Mouse (Mus musculus) midbrain, embryonic 10.5 days (tissue): Measurements from ENCODE around the gene Klf17. TPM values are rescaled to one million over a fixed set of nuclear protein-coding genes. Genes with fewer than 3 reads are reported as not detected.

ENCODE experiments used
- DNase-seq: peaks from one replicate; pipeline ENCODE4 v3.0.0-alpha.2; 2017; ENCODE audit warnings: low spot score
- H3K27ac ChIP-seq: fragments of 300-500 bp; sonication (generic); replicated peaks from 2 replicates; pipeline ENCODE4 v1.5.1; 2016; ENCODE audit warnings: mild to moderate bottlenecking
- H3K27me3 ChIP-seq: fragments of 300-500 bp; sonication (generic); 2 replicates; pipeline ENCODE4 v1.6.1; 2016; ENCODE audit warnings: low read depth, mild to moderate bottlenecking; ENCODE audit not compliant: poor library complexity, severe bottlenecking
- H3K36me3 ChIP-seq: fragments of 300-500 bp; sonication (generic); 2 replicates; pipeline ENCODE4 v1.6.1; 2016; ENCODE audit warnings: mild to moderate bottlenecking, moderate library complexity
- H3K4me1 ChIP-seq: fragments of 300-500 bp; sonication (generic); 2 replicates; pipeline ENCODE4 v1.6.1; 2016
- H3K4me3 ChIP-seq: fragments of 300-500 bp; sonication (generic); 2 replicates; pipeline ENCODE4 v1.5.1; 2016; ENCODE audit warnings: mild to moderate bottlenecking, moderate library complexity
- H3K9me3 ChIP-seq: fragments of 300-500 bp; sonication (generic); replicated peaks from 2 replicates; pipeline ENCODE4 v1.6.1; 2016; ENCODE audit warnings: mild to moderate bottlenecking
- WGBS: fragments of 180-500 bp; shearing (Covaris S2); methylation state at CpG from one replicate; pipeline ENCODE4 v1.1.7; 2016; 5-methylcytosine and 5-hydroxymethylcytosine counted together
- polyA plus RNA-seq: library from polyadenylated mRNA; unstranded; fragments of >200 nt; fragmentation: Nextera tagmentation; extraction: Ambion mirVana; gene quantifications from 2 replicates; pipeline ENCODE4 v1.2.1, GENCODE M21; 2016

The Klf17 gene
- polyA plus RNA-seq, 1 experiment from 2014 or later: not detected

- no peaks in the 10 kb centered on the region for H3K4me1 ChIP-seq
- no peaks in the 10 kb centered on the region for H3K9me3 ChIP-seq
- no peaks in the 10 kb centered on the region for H3K36me3 ChIP-seq
- no peak overlapping the region for H3K4me3 ChIP-seq
- no peak overlapping the region for H3K27ac ChIP-seq
- WGBS: 39% methylated on average over 8 of the region's 8 CpGs
- H3K27me3 ChIP-seq: no peaks in the 10 kb centered on the region
- DNase-seq: no peak
These were observed 27.9 kb downstream of the Klf17 start for GRCm38 (mm10) chr4:117737559-117737958.

- 85% methylated on average over 3 of the region's 3 CpGs for WGBS
- no peak overlapping the region for H3K4me3 ChIP-seq
- no peaks in the 10 kb centered on the region for H3K4me1 ChIP-seq
- DNase-seq: no peak
- no peaks in the 10 kb centered on the region for H3K9me3 ChIP-seq
- no peak overlapping the region for H3K27ac ChIP-seq
- no peaks in the 10 kb centered on the region for H3K27me3 ChIP-seq
- no peaks in the 10 kb centered on the region for H3K36me3 ChIP-seq
These were observed 33.5 kb downstream of the Klf17 start for GRCm38 (mm10) chr4:117731926-117732325.

GRCm38 (mm10) chr4:117724112-117724511 is 41.3 kb downstream of the Klf17 start, which contains the start of gene Gm12845:
Gene Gm12845, plus strand, starts transcription at chr4:117724412.
- Histone ChIP-seq H3K36me3 (no peaks in the 10 kb centered on the region), H3K4me1 (no peaks in the 10 kb centered on the region), H3K27me3 (no peaks in the 10 kb centered on the region), H3K9me3 (no peaks in the 10 kb centered on the region), H3K27ac (no peak within 1 kb of the TSS), H3K4me3 (no peak within 1 kb of the TSS)
- DNase-seq: no peak
- 86% methylated on average over 1 of the region's 1 CpGs for WGBS

- H3K9me3 ChIP-seq: no peaks in the 10 kb centered on the region
- H3K27me3 ChIP-seq: no peaks in the 10 kb centered on the region
- no peak for DNase-seq
- no peaks in the 10 kb centered on the region for H3K4me1 ChIP-seq
- WGBS: 82% methylated on average over 6 of the region's 6 CpGs
- no peaks in the 10 kb centered on the region for H3K36me3 ChIP-seq
- H3K4me3 ChIP-seq: no peak overlapping the region
- no peak overlapping the region for H3K27ac ChIP-seq
These were observed 51.9 kb downstream of the Klf17 start for GRCm38 (mm10) chr4:117713303-117714098.

- Histone ChIP-seq H3K9me3 (no peaks in the 10 kb centered on the region), H3K4me3 (no peak overlapping the region), H3K4me1 (no peaks in the 10 kb centered on the region), H3K27me3 (no peaks in the 10 kb centered on the region), H3K27ac (no peak overlapping the region), H3K36me3 (no peaks in the 10 kb centered on the region)
- WGBS: 82% methylated on average over 3 of the region's 3 CpGs
- no peak for DNase-seq
These were observed 53.1 kb downstream of the Klf17 start for GRCm38 (mm10) chr4:117712314-117712713.

- no peaks in the 10 kb centered on the region for H3K36me3 ChIP-seq
- no peak overlapping the region for H3K27ac ChIP-seq
- WGBS: 75% methylated on average over 3 of the region's 3 CpGs
- H3K4me3 ChIP-seq: no peak overlapping the region
- H3K4me1 ChIP-seq: no peaks in the 10 kb centered on the region
- H3K9me3 ChIP-seq: no peaks in the 10 kb centered on the region
- DNase-seq: no peak
- H3K27me3 ChIP-seq: no peaks in the 10 kb centered on the region
These were observed 56.5 kb downstream of the Klf17 start for GRCm38 (mm10) chr4:117708780-117709550.

Other genes starting within 250 kb of the Klf17 start
- gene Eri3, start 215.3 kb downstream of the Klf17 start, polyA plus RNA-seq: 111 and 139 TPM in 2 replicates
- 74.3 and 80.7 TPM in 2 replicates for gene Dmap1, start 83.4 kb downstream of the Klf17 start, polyA plus RNA-seq
- not detected in 2 replicates for gene Gm12845, start 41.2 kb downstream of the Klf17 start, polyA plus RNA-seq
- gene Slc6a9, start 68.9 kb upstream of the Klf17 start, polyA plus RNA-seq: 6.7 and 8.6 TPM in 2 replicates
- gene Ccdc24, start 106.9 kb upstream of the Klf17 start, polyA plus RNA-seq: 1.1 and 2.2 TPM in 2 replicates
- gene B4galt2, start 117.8 kb upstream of the Klf17 start, polyA plus RNA-seq: 24.8 and 27.9 TPM in 2 replicates
- 193 and 213 TPM in 2 replicates for gene Atp6v0b, start 121.7 kb upstream of the Klf17 start, polyA plus RNA-seq
- gene Dph2, start 126.4 kb upstream of the Klf17 start, polyA plus RNA-seq: 27.9 and 30.9 TPM in 2 replicates
- 66.5 and 80.5 TPM in 2 replicates for gene Ipo13, start 149.4 kb upstream of the Klf17 start, polyA plus RNA-seq
- 0.51 and 0.81 TPM in 2 replicates for gene Artn, start 164.1 kb upstream of the Klf17 start, polyA plus RNA-seq